Mouse (Mus musculus) stomach, postnatal 0 days (tissue): ENCODE measurements around the gene Tmem102.

Experiments
- CTCF ChIP-seq: IDR thresholded peaks from 2 replicates; pipeline ENCODE4 v1.5.1; 2016; ENCODE audit warnings: antibody characterized with exemption, low read depth, mild to moderate bottlenecking, moderate library complexity
- EP300 ChIP-seq: optimal IDR thresholded peaks from 2 replicates; pipeline ENCODE3; 2016; ENCODE audit warnings: antibody characterized with exemption

DNA sequence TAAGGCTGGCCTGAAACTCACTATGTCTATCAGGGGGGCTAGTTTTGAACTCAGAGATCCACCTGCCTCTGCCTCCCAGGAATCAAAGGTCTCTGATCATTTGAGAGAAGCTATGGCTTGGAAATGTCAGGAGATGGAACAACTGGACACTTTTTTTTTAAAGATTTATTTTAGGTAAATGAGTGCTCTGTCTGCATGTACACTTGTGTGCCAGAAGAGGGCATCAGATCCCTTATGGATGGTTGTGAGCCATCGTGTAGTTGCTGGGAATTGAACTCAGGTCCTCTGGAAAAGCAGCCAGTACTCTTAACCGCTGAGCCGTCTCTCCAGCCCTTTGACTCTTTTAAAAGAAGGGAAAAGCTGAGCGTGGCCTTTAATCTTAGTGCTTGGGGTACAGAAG is 954 bp upstream of the Tmem102 start:
- peak; percentile 43 for TF ChIP-seq CTCF
- TF ChIP-seq EP300 = no peak
